Mouse (Mus musculus): ENCODE measurements at regions not wholly inside any gene's neighbourhood (a gene's known extent, or its start where the extent isn't known, plus 50 kb on each side); places are given as distances from the start of the nearest gene placed in this dataset.

- H3K9me3 ChIP-seq (ENCODE audit: control insufficient read depth, low read length), result no peaks in the 10 kb centered on the region
- DNase-seq (ENCODE audit: low spot score), result no peak
- peaks cover 15% of the 10 kb centered on the region for H3K4me1 ChIP-seq (replicated peaks; ENCODE audit: control insufficient read depth, insufficient read depth, low read length)
- no peak overlapping the region for H3K4me3 ChIP-seq (ENCODE audit: low read depth, low read length)
- no peak overlapping the region for H3K4me2 ChIP-seq (ENCODE audit: low read length)
- ATAC-seq (replicated peaks; ENCODE audit: low FRiP score, low TSS enrichment, low read depth), result no peak
- no peak overlapping the region for H3K9ac ChIP-seq (ENCODE audit: low read length)
- H3K36me3 ChIP-seq (ENCODE audit: control insufficient read depth, insufficient read depth, low read length), result no peaks in the 10 kb centered on the region
- H3K27ac ChIP-seq (ENCODE audit: low read depth), result no peak overlapping the region
- 50% methylated on average over 8 of the region's 8 CpGs for WGBS
- no peaks in the 10 kb centered on the region for H3K27me3 ChIP-seq (replicated peaks; ENCODE audit: control insufficient read depth, insufficient read depth, low read length)
Observed at GRCm38 (mm10) chr19:27582111-27582500, 152.5 kb upstream of the Pum3 start.

- no peaks in the 10 kb centered on the region for H3K9me3 ChIP-seq (ENCODE audit: control insufficient read depth, low read length)
- no peaks in the 10 kb centered on the region for H3K36me3 ChIP-seq (ENCODE audit: control insufficient read depth, insufficient read depth, low read length)
- 43% methylated on average over 6 of the region's 6 CpGs for WGBS
- H3K4me3 ChIP-seq (ENCODE audit: low read depth, low read length), result no peak overlapping the region
- H3K27me3 ChIP-seq (replicated peaks; ENCODE audit: control insufficient read depth, insufficient read depth, low read length), result no peaks in the 10 kb centered on the region
- H3K4me1 ChIP-seq (replicated peaks; ENCODE audit: control insufficient read depth, insufficient read depth, low read length), result peaks cover 15% of the 10 kb centered on the region
- no peak overlapping the region for H3K9ac ChIP-seq (ENCODE audit: low read length)
- no peak overlapping the region for H3K27ac ChIP-seq (ENCODE audit: low read depth)
- DNase-seq (ENCODE audit: low spot score) (peak; percentile 52), ATAC-seq (replicated peaks; ENCODE audit: low FRiP score, low TSS enrichment, low read depth) (no peak)
- peak overlapping the region; percentile 15; the same call in 1 of the 2 replicates for H3K4me2 ChIP-seq (ENCODE audit: low read length)
Observed at GRCm38 (mm10) chr19:27581362-27582110, 151.9 kb upstream of the Pum3 start.

- Histone ChIP-seq H3K36me3 (ENCODE audit: control insufficient read depth, insufficient read depth, low read length) (no peaks in the 10 kb centered on the region), H3K4me3 (ENCODE audit: low read depth, low read length) (no peak overlapping the region), H3K4me2 (ENCODE audit: low read length) (no peak overlapping the region), H3K27ac (ENCODE audit: low read depth) (no peak overlapping the region), H3K9me3 (ENCODE audit: control insufficient read depth, low read length) (no peaks in the 10 kb centered on the region), H3K9ac (ENCODE audit: low read length) (no peak overlapping the region), H3K4me1 (replicated peaks; ENCODE audit: control insufficient read depth, insufficient read depth, low read length) (peaks cover 4% of the 10 kb centered on the region), H3K27me3 (replicated peaks; ENCODE audit: control insufficient read depth, insufficient read depth, low read length) (no peaks in the 10 kb centered on the region)
- ATAC-seq (replicated peaks; ENCODE audit: low FRiP score, low TSS enrichment, low read depth), result no peak
- no peak for DNase-seq (ENCODE audit: low spot score)
Observed at GRCm38 (mm10) chr19:27576478-27576877, 146.9 kb upstream of the Pum3 start.

GRCm38 (mm10) chr19:27566929-27567328, 137.3 kb upstream of the Pum3 start:
- no peak overlapping the region for H3K9ac ChIP-seq (ENCODE audit: low read length)
- H3K27me3 ChIP-seq (replicated peaks; ENCODE audit: control insufficient read depth, insufficient read depth, low read length), result no peaks in the 10 kb centered on the region
- no peak overlapping the region for H3K4me3 ChIP-seq (ENCODE audit: low read depth, low read length)
- H3K4me2 ChIP-seq (ENCODE audit: low read length), result no peak overlapping the region
- H3K27ac ChIP-seq (ENCODE audit: low read depth), result no peak overlapping the region
- no peak for DNase-seq (ENCODE audit: low spot score)
- no peaks in the 10 kb centered on the region for H3K36me3 ChIP-seq (ENCODE audit: control insufficient read depth, insufficient read depth, low read length)
- no peaks in the 10 kb centered on the region for H3K9me3 ChIP-seq (ENCODE audit: control insufficient read depth, low read length)
- H3K4me1 ChIP-seq (replicated peaks; ENCODE audit: control insufficient read depth, insufficient read depth, low read length), result no peaks in the 10 kb centered on the region
- no peak for ATAC-seq (replicated peaks; ENCODE audit: low FRiP score, low TSS enrichment, low read depth)
- 94% methylated on average over 8 of the region's 8 CpGs for WGBS

GRCm38 (mm10) chr19:27566060-27566459, 136.4 kb upstream of the Pum3 start:
- ATAC-seq (replicated peaks; ENCODE audit: low FRiP score, low TSS enrichment, low read depth), result no peak
- no peak for DNase-seq (ENCODE audit: low spot score)
- WGBS, result 80% methylated on average over 3 of the region's 3 CpGs
- no peak overlapping the region for H3K9ac ChIP-seq (ENCODE audit: low read length)
- H3K27ac ChIP-seq (ENCODE audit: low read depth), result no peak overlapping the region
- no peaks in the 10 kb centered on the region for H3K4me1 ChIP-seq (replicated peaks; ENCODE audit: control insufficient read depth, insufficient read depth, low read length)
- H3K4me3 ChIP-seq (ENCODE audit: low read depth, low read length), result no peak overlapping the region
- H3K4me2 ChIP-seq (ENCODE audit: low read length), result no peak overlapping the region
- H3K36me3 ChIP-seq (ENCODE audit: control insufficient read depth, insufficient read depth, low read length), result no peaks in the 10 kb centered on the region
- H3K9me3 ChIP-seq (ENCODE audit: control insufficient read depth, low read length), result no peaks in the 10 kb centered on the region
- no peaks in the 10 kb centered on the region for H3K27me3 ChIP-seq (replicated peaks; ENCODE audit: control insufficient read depth, insufficient read depth, low read length)

GRCm38 (mm10) chr19:27564086-27564485, 134.5 kb upstream of the Pum3 start:
- Histone ChIP-seq H3K4me2 (ENCODE audit: low read length) (no peak overlapping the region), H3K9me3 (ENCODE audit: control insufficient read depth, low read length) (no peaks in the 10 kb centered on the region), H3K9ac (ENCODE audit: low read length) (no peak overlapping the region), H3K27me3 (replicated peaks; ENCODE audit: control insufficient read depth, insufficient read depth, low read length) (no peaks in the 10 kb centered on the region), H3K36me3 (ENCODE audit: control insufficient read depth, insufficient read depth, low read length) (no peaks in the 10 kb centered on the region), H3K4me1 (replicated peaks; ENCODE audit: control insufficient read depth, insufficient read depth, low read length) (no peaks in the 10 kb centered on the region), H3K4me3 (ENCODE audit: low read depth, low read length) (no peak overlapping the region), H3K27ac (ENCODE audit: low read depth) (no peak overlapping the region)
- WGBS, result 74% methylated on average over 5 of the region's 5 CpGs
- no peak for DNase-seq (ENCODE audit: low spot score)
- ATAC-seq (replicated peaks; ENCODE audit: low FRiP score, low TSS enrichment, low read depth), result no peak

GRCm38 (mm10) chr19:27563592-27563991, 134.0 kb upstream of the Pum3 start:
- no peaks in the 10 kb centered on the region for H3K36me3 ChIP-seq (ENCODE audit: control insufficient read depth, insufficient read depth, low read length)

GRCm38 (mm10) chr19:27558199-27558598, 128.6 kb upstream of the Pum3 start:
- Histone ChIP-seq H3K4me2 (ENCODE audit: low read length) (no peak overlapping the region), H3K27ac (ENCODE audit: low read depth) (no peak overlapping the region), H3K4me1 (replicated peaks; ENCODE audit: control insufficient read depth, insufficient read depth, low read length) (no peaks in the 10 kb centered on the region), H3K9ac (ENCODE audit: low read length) (no peak overlapping the region), H3K36me3 (ENCODE audit: control insufficient read depth, insufficient read depth, low read length) (no peaks in the 10 kb centered on the region), H3K9me3 (ENCODE audit: control insufficient read depth, low read length) (no peaks in the 10 kb centered on the region), H3K4me3 (ENCODE audit: low read depth, low read length) (no peak overlapping the region), H3K27me3 (replicated peaks; ENCODE audit: control insufficient read depth, insufficient read depth, low read length) (no peaks in the 10 kb centered on the region)
- no peak for ATAC-seq (replicated peaks; ENCODE audit: low FRiP score, low TSS enrichment, low read depth)
- no peak for DNase-seq (ENCODE audit: low spot score)
- WGBS, result 76% methylated on average over 3 of the region's 3 CpGs

More at GRCm38 (mm10) chr19:27563592-27563991, 134.0 kb upstream of the Pum3 start:
- H3K4me3 ChIP-seq (ENCODE audit: low read depth, low read length), result no peak overlapping the region
- no peaks in the 10 kb centered on the region for H3K27me3 ChIP-seq (replicated peaks; ENCODE audit: control insufficient read depth, insufficient read depth, low read length)
- no peak overlapping the region for H3K9ac ChIP-seq (ENCODE audit: low read length)
- H3K4me1 ChIP-seq (replicated peaks; ENCODE audit: control insufficient read depth, insufficient read depth, low read length), result no peaks in the 10 kb centered on the region
- 71% methylated on average over 9 of the region's 9 CpGs for WGBS
- DNase-seq (ENCODE audit: low spot score), result no peak
- no peak overlapping the region for H3K4me2 ChIP-seq (ENCODE audit: low read length)
- no peaks in the 10 kb centered on the region for H3K9me3 ChIP-seq (ENCODE audit: control insufficient read depth, low read length)
- H3K27ac ChIP-seq (ENCODE audit: low read depth), result no peak overlapping the region
- no peak for ATAC-seq (replicated peaks; ENCODE audit: low FRiP score, low TSS enrichment, low read depth)

GRCm38 (mm10) chr19:27556697-27557096, 127.1 kb upstream of the Pum3 start:
- WGBS, result 95% methylated on average over 4 of the region's 4 CpGs
- Histone ChIP-seq H3K27me3 (replicated peaks; ENCODE audit: control insufficient read depth, insufficient read depth, low read length) (no peaks in the 10 kb centered on the region), H3K4me2 (ENCODE audit: low read length) (no peak overlapping the region), H3K4me1 (replicated peaks; ENCODE audit: control insufficient read depth, insufficient read depth, low read length) (no peaks in the 10 kb centered on the region), H3K36me3 (ENCODE audit: control insufficient read depth, insufficient read depth, low read length) (no peaks in the 10 kb centered on the region), H3K27ac (ENCODE audit: low read depth) (no peak overlapping the region), H3K9ac (ENCODE audit: low read length) (no peak overlapping the region), H3K9me3 (ENCODE audit: control insufficient read depth, low read length) (no peaks in the 10 kb centered on the region), H3K4me3 (ENCODE audit: low read depth, low read length) (no peak overlapping the region)
- no peak for ATAC-seq (replicated peaks; ENCODE audit: low FRiP score, low TSS enrichment, low read depth)
- no peak for DNase-seq (ENCODE audit: low spot score)
